Mouse (Mus musculus) intestine, embryonic 14.5 days (tissue): Measurements from ENCODE around the gene Tmem131. TPM values are rescaled to one million over a fixed set of nuclear protein-coding genes. Genes with fewer than 3 reads are reported as not detected.

Experiments
- ATAC-seq: fragments of 200-750 bp; cut with Nextera tagmentation; replicated peaks from 2 replicates; pipeline ENCODE4 v1.8.0; 2017; ENCODE audit warnings: low read depth, moderate number of reproducible peaks, moderate TSS enrichment, moderate library complexity; ENCODE audit not compliant: low FRiP score, low TSS enrichment
- DNase-seq: peaks from one replicate; pipeline ENCODE4 v3.0.0-alpha.2; 2018; ENCODE audit warnings: low spot score
- H3K27ac ChIP-seq: fragments of 300-500 bp; sonication (generic); 2 replicates; pipeline ENCODE4 v1.5.1; 2014; ENCODE audit warnings: low read depth, mild to moderate bottlenecking, control low read depth
- H3K27me3 ChIP-seq: fragments of 300-500 bp; sonication (generic); replicated peaks from 2 replicates; pipeline ENCODE4 v1.6.1; 2014; ENCODE audit warnings: low read length, control low read depth; ENCODE audit not compliant: control insufficient read depth, insufficient read depth
- H3K36me3 ChIP-seq: fragments of 300-500 bp; sonication (generic); 2 replicates; pipeline ENCODE4 v1.6.1; 2014; ENCODE audit warnings: low read length, control low read depth; ENCODE audit not compliant: control insufficient read depth, insufficient read depth
- H3K4me1 ChIP-seq: fragments of 300-500 bp; sonication (generic); replicated peaks from 2 replicates; pipeline ENCODE4 v1.6.1; 2014; ENCODE audit warnings: low read length, control low read depth, mixed read lengths; ENCODE audit not compliant: control insufficient read depth, insufficient read depth
- H3K4me2 ChIP-seq: fragments of 300-500 bp; sonication (generic); 2 replicates; pipeline ENCODE4 v1.6.1; 2014; ENCODE audit warnings: low read length
- H3K4me3 ChIP-seq: fragments of 300-500 bp; sonication (generic); 2 replicates; pipeline ENCODE4 v1.5.1; 2014; ENCODE audit warnings: low read depth, low read length, control low read depth, mixed read lengths
- H3K9ac ChIP-seq: fragments of 300-500 bp; sonication (generic); 2 replicates; pipeline ENCODE4 v1.6.1; 2014; ENCODE audit warnings: mild to moderate bottlenecking, low read length
- H3K9me3 ChIP-seq: fragments of 300-500 bp; sonication (generic); 2 replicates; pipeline ENCODE4 v1.6.1; 2016; ENCODE audit warnings: low read length, control low read depth; ENCODE audit not compliant: control insufficient read depth
- WGBS: fragments of 180-500 bp; shearing (Covaris S2); extraction: QIAGEN DNeasy Blood & Tissue Kit; methylation state at CpG from one replicate; pipeline ENCODE4 v1.1.7; 2014; 5-methylcytosine and 5-hydroxymethylcytosine counted together
- polyA plus RNA-seq: library from polyadenylated mRNA; unstranded; fragments of >200 nt; fragmentation: Nextera tagmentation; extraction: Ambion mirVana; gene quantifications from 2 replicates; pipeline ENCODE4 v1.2.1, GENCODE M21; 2014

The Tmem131 gene
- polyA plus RNA-seq, 1 experiment from 2014 or later: 28.6 TPM

GRCm38 (mm10) chr1:36813415-36813814, 130.1 kb downstream of the Tmem131 start:
- 51% methylated on average over 7 of the region's 7 CpGs for WGBS
- no peaks in the 10 kb centered on the region for H3K27me3 ChIP-seq
- DNase-seq (no peak), ATAC-seq (no peak)
- H3K9me3 ChIP-seq: no peaks in the 10 kb centered on the region
- H3K4me1 ChIP-seq: peaks cover 11% of the 10 kb centered on the region; the same call in 1 of the 2 replicates
- peak overlapping the region; percentile 47; the same call in 1 of the 2 replicates for H3K27ac ChIP-seq
- no peak overlapping the region for H3K9ac ChIP-seq
- no peak overlapping the region for H3K4me2 ChIP-seq
- H3K36me3 ChIP-seq: peaks cover 85% of the 10 kb centered on the region
- no peak overlapping the region for H3K4me3 ChIP-seq

- no peaks in the 10 kb centered on the region for H3K27me3 ChIP-seq
- DNase-seq: no peak
- no peak overlapping the region for H3K4me2 ChIP-seq
- 88% methylated on average over 7 of the region's 7 CpGs for WGBS
- peaks cover 11% of the 10 kb centered on the region; the same call in 1 of the 2 replicates for H3K4me1 ChIP-seq
- no peak overlapping the region for H3K27ac ChIP-seq
- peaks cover 86% of the 10 kb centered on the region for H3K36me3 ChIP-seq
- H3K4me3 ChIP-seq: no peak overlapping the region
- no peak overlapping the region for H3K9ac ChIP-seq
- no peak for ATAC-seq
- H3K9me3 ChIP-seq: no peaks in the 10 kb centered on the region
These were observed 131.7 kb downstream of the Tmem131 start for GRCm38 (mm10) chr1:36811806-36812205.

GRCm38 (mm10) chr1:36807782-36808565, 135.5 kb downstream of the Tmem131 start:
- 91% methylated on average over 14 of the region's 14 CpGs for WGBS
- Histone ChIP-seq H3K4me1 (0 out of 2 replicates have a peak, but pooled peaks cover 4% of the 10 kb centered on the region), H3K4me2 (no peak overlapping the region), H3K27ac (no peak overlapping the region), H3K4me3 (no peak overlapping the region), H3K36me3 (peaks cover 90% of the 10 kb centered on the region), H3K9ac (no peak overlapping the region), H3K9me3 (no peaks in the 10 kb centered on the region), H3K27me3 (no peaks in the 10 kb centered on the region)
- ATAC-seq (no peak), DNase-seq (no peak)

GRCm38 (mm10) chr1:36807086-36807485, 136.4 kb downstream of the Tmem131 start:
- H3K9ac ChIP-seq: no peak overlapping the region
- ATAC-seq (no peak), DNase-seq (no peak)
- H3K4me1 ChIP-seq: no peaks in the 10 kb centered on the region
- peaks cover 94% of the 10 kb centered on the region for H3K36me3 ChIP-seq
- H3K4me3 ChIP-seq: no peak overlapping the region
- H3K27me3 ChIP-seq: no peaks in the 10 kb centered on the region
- no peak overlapping the region for H3K4me2 ChIP-seq
- no peak overlapping the region for H3K27ac ChIP-seq
- WGBS: 91% methylated on average over 1 of the region's 1 CpGs
- no peaks in the 10 kb centered on the region for H3K9me3 ChIP-seq

- Histone ChIP-seq H3K4me2 (no peak overlapping the region), H3K27me3 (no peaks in the 10 kb centered on the region), H3K9me3 (no peaks in the 10 kb centered on the region), H3K9ac (no peak overlapping the region), H3K4me1 (no peaks in the 10 kb centered on the region), H3K4me3 (no peak overlapping the region), H3K36me3 (peaks cover 94% of the 10 kb centered on the region), H3K27ac (no peak overlapping the region)
- ATAC-seq (no peak), DNase-seq (no peak)
- 92% methylated on average over 7 of the region's 7 CpGs for WGBS
These were observed 137.1 kb downstream of the Tmem131 start for GRCm38 (mm10) chr1:36806181-36806905.

- WGBS: 87% methylated on average over 4 of the region's 4 CpGs
- H3K9ac ChIP-seq: no peak overlapping the region
- H3K4me2 ChIP-seq: no peak overlapping the region
- H3K9me3 ChIP-seq: no peaks in the 10 kb centered on the region
- ATAC-seq (no peak), DNase-seq (no peak)
- H3K4me3 ChIP-seq: no peak overlapping the region
- peaks cover 90% of the 10 kb centered on the region for H3K36me3 ChIP-seq
- H3K27me3 ChIP-seq: no peaks in the 10 kb centered on the region
- no peaks in the 10 kb centered on the region for H3K4me1 ChIP-seq
- H3K27ac ChIP-seq: 0 out of 2 replicates have a peak overlapping the region, but pooled peaks have one; percentile 33
These were observed 138.6 kb downstream of the Tmem131 start for GRCm38 (mm10) chr1:36804833-36805232.

- DNase-seq: no peak
- no peaks in the 10 kb centered on the region for H3K4me1 ChIP-seq
- H3K4me3 ChIP-seq: no peak overlapping the region
- H3K9me3 ChIP-seq: no peaks in the 10 kb centered on the region
- WGBS: 70% methylated on average over 9 of the region's 9 CpGs
- H3K36me3 ChIP-seq: peaks cover 90% of the 10 kb centered on the region
- H3K9ac ChIP-seq: no peak overlapping the region
- peak overlapping the region; percentile 33; the same call in 1 of the 2 replicates for H3K27ac ChIP-seq
- no peak for ATAC-seq
- no peaks in the 10 kb centered on the region for H3K27me3 ChIP-seq
- H3K4me2 ChIP-seq: no peak overlapping the region
These were observed 139.2 kb downstream of the Tmem131 start for GRCm38 (mm10) chr1:36804259-36804658.

GRCm38 (mm10) chr1:36800379-36801011, 143.0 kb downstream of the Tmem131 start:
- Histone ChIP-seq H3K9me3 (no peaks in the 10 kb centered on the region), H3K36me3 (peaks cover 91% of the 10 kb centered on the region), H3K27ac (no peak overlapping the region), H3K4me3 (no peak overlapping the region), H3K9ac (no peak overlapping the region), H3K27me3 (no peaks in the 10 kb centered on the region), H3K4me1 (no peaks in the 10 kb centered on the region), H3K4me2 (no peak overlapping the region)
- ATAC-seq: no peak
- WGBS: 68% methylated on average over 3 of the region's 3 CpGs
- no peak for DNase-seq
